Mouse (Mus musculus) heart, postnatal 4 days (tissue): Measurements from ENCODE around the gene Zfp654. TPM values are rescaled to one million over a fixed set of nuclear protein-coding genes. Genes with fewer than 3 reads are reported as not detected.

Experiments
- DNase-seq: peaks from one replicate; pipeline ENCODE4 v3.0.0; 2021
- total RNA-seq, 2 experiments: library from RNA; stranded (reverse); gene quantifications; 2 replicates each; pipeline ENCODE4 v1.2.3; 2021

Zfp654 gene
- total RNA-seq, 2 experiments from 2014 or later: 10.6 to 10.8 TPM

GRCm38 (mm10) chr16:64852441-64852871, 1.0 kb upstream of the Zfp654 start:
- DNase-seq: peak; percentile 62

GRCm38 (mm10) chr16:64851085-64851562, 328 bp downstream of the Zfp654 start:
- no peak for DNase-seq

GRCm38 (mm10) chr16:64850287-64851084, 966 bp downstream of the Zfp654 start:
- DNase-seq: peak; percentile 61

GRCm38 (mm10) chr16:64845947-64846346, 5.5 kb downstream of the Zfp654 start:
- no peak for DNase-seq

GRCm38 (mm10) chr16:64842374-64842729, 9.1 kb downstream of the Zfp654 start:
- DNase-seq: no peak

- no peak for DNase-seq
These were observed 9.7 kb downstream of the Zfp654 start for GRCm38 (mm10) chr16:64841481-64842373.

GRCm38 (mm10) chr16:64836709-64837108, 14.7 kb downstream of the Zfp654 start:
- no peak for DNase-seq

GRCm38 (mm10) chr16:64835996-64836545, 15.4 kb downstream of the Zfp654 start:
- DNase-seq: no peak

GRCm38 (mm10) chr16:64830291-64830690, 21.2 kb downstream of the Zfp654 start:
- no peak for DNase-seq

GRCm38 (mm10) chr16:64824474-64824873, 27.0 kb downstream of the Zfp654 start:
- DNase-seq: no peak

- no peak for DNase-seq
These were observed 27.6 kb downstream of the Zfp654 start for GRCm38 (mm10) chr16:64823890-64824289.

GRCm38 (mm10) chr16:64817094-64817765, 34.2 kb downstream of the Zfp654 start:
- DNase-seq: no peak

- DNase-seq: no peak
These were observed 48.4 kb downstream of the Zfp654 start for GRCm38 (mm10) chr16:64803041-64803440.

- DNase-seq: no peak
These were observed 49.8 kb downstream of the Zfp654 start for GRCm38 (mm10) chr16:64801638-64802037.

- DNase-seq: no peak
These were observed 51.1 kb downstream of the Zfp654 start for GRCm38 (mm10) chr16:64800393-64800792.

- no peak for DNase-seq
These were observed 56.6 kb downstream of the Zfp654 start for GRCm38 (mm10) chr16:64794802-64795201.

- no peak for DNase-seq
These were observed 61.7 kb downstream of the Zfp654 start for GRCm38 (mm10) chr16:64789706-64790105.

- no peak for DNase-seq
These were observed 75.9 kb downstream of the Zfp654 start for GRCm38 (mm10) chr16:64775516-64775915.

- no peak for DNase-seq
These were observed 80.0 kb downstream of the Zfp654 start for GRCm38 (mm10) chr16:64771431-64771818.

GRCm38 (mm10) chr16:64770521-64771430, 80.7 kb downstream of the Zfp654 start, which contains the start of gene 4930453N24Rik:
4930453N24Rik (minus strand) TSS chr16:64771161.
- DNase-seq: peak; percentile 90

GRCm38 (mm10) chr16:64766696-64767300, 84.7 kb downstream of the Zfp654 start:
- no peak for DNase-seq
